Mouse (Mus musculus): Measurements from ENCODE around the gene Tgfbr1.
A peak's percentile ranks its signal among the peaks of the same experiment; 100 is the strongest.

The Tgfbr1 gene

DNA sequence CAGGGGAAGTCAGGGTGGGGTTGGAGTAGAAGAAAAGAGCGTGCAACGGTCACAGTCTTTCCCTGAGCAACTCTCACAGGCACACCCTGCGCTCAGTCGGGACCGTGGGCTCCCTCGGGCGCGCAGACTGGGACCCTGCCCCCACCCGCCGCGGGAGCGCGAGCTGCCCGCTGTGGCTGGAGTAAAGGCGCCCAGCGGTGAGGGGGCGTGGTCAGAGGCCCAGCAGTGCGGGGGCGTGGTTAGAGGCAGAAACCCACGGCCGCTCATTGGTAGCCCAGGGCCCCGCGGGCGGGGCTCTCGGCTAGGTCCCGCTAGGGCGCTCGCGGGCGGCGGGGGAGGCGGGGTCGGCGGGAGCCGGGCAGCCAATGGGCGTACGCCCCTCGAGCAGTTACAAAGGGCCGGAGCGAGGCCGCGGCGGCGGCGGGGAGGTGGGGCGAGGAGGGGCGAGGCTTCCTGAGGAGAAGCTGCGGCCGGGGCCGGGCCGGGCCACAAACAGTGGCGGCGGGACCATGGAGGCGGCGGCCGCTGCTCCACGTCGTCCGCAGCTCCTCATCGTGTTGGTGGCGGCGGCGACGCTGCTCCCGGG, at the start of gene Tgfbr1:
TSS of gene Tgfbr1 (plus strand) at position 420 of the 586 bp plus-strand sequence.
- peak; percentile 94 for DNase-seq (ENCODE audit: low read depth)

DNA sequence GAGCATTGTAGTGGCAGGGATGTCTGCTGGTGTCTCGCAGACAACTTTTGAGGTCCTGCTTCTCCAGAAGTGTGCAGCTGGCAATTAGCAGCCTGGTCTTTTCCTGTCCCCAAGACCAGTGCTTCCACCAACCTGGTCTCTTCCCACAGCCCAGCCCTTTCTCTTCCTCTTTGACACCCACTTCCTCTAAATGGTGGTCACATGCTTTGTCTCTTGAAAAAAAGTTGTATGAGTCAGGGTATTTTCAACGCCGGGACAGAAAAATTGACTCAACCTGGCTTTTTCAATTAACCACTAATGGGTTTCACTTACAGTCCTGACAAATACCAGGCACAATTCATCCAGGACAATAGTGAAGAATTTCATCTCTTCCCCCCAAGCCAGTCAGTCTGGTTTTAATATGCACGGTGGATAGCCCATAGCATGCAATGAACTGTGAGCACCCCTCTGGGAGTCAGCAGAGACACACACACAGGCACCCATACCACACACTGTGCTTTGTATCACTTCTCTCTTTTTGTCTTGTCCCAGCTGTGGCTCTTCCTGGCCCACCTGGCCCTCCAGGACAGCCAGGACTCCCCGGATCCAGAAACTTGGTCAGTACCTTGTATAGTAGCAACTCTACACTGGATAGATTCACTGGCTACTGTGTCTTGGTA, 49.6 kb upstream of the Tgfbr1 start:
- no peak for DNase-seq (ENCODE audit: low read depth)

DNA sequence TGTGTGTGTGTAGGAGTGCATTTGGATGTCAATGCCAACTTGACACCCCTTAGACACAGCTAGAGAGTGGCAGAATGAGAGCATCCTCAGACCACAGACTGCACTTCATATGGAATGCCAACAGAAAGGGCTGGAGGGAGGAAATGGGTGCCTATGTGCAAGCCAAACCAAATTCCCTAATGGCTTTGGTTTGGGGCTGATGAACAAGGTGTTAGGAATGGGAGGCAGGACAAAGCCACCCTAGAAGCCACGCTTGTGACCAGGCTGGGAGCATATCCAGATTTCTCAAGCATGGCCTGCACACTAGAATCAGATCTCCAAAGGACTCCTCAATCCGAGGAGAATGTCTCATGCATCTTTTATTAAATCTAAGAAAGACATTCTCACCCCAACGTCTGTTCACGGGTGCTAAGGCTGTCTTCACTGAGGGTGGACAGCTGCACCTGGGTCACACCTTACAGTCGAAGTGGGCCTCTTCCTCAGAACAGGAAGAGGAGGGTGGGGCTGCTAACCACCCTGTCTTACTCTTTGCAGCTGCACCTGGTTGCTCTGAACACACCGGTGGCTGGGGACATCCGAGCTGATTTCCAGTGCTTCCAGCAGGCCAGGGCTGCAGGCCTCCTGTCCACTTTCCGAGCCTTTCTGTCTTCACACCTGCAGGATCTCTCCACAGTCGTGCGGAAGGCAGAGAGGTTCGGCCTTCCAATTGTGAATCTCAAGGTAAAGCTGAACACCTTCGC, 43.0 kb upstream of the Tgfbr1 start:
- no peak for DNase-seq (ENCODE audit: low read depth)

DNA sequence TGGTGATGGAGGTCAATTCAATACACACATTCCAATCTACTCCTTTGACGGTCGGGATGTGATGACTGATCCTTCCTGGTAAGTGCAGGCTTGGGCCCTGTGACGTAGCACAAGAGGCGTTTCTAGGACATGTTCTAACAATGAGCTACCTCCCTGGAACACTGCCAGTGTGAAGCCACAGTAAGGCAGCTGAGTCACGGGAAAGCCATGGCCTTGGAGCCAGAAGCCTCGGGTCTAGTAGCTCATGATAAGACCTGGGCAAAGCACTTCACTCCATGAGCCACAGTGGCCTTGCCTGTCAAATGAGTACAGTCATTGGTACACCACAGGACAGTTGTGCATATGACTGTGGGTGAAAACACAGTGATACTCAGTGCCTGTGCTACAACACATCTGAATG, 42.2 kb upstream of the Tgfbr1 start:
- no peak for DNase-seq (ENCODE audit: low read depth)

DNA sequence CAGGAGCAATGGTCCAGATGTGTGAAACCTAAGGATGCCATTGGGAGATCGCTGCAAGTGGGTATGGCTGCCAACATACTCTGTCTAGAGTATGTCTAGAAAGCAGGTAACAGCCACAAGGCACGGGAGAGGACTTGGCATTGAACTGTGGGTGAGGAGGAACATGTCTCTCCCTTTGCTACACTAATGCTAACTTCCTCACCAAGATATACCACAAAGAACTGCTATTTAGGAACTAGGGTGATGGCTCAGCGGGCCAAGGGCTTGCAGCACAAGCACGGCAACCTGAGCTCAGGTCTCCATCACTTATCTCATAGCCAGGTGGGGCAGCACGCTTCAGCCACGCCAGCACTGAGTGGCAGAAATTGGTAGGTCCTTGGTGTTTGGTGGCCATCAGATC, 41.6 kb upstream of the Tgfbr1 start:
- DNase-seq (ENCODE audit: low read depth) = no peak

DNA sequence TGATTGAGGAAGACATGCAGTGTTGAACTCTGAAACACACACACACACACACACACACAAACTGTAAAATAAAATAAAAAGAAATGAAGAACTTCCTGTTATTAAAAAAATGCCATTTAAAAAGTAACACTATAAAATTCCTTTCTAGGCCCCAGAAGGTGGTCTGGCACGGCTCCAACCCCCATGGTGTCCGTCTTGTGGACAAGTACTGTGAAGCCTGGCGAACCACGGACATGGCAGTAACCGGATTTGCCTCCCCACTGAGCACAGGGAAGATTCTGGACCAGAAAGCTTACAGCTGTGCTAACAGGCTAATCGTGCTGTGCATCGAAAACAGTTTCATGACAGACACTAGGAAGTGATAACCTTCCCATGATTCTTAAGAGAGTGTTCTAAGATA, 41.1 kb upstream of the Tgfbr1 start:
- DNase-seq (ENCODE audit: low read depth) = no peak

DNA sequence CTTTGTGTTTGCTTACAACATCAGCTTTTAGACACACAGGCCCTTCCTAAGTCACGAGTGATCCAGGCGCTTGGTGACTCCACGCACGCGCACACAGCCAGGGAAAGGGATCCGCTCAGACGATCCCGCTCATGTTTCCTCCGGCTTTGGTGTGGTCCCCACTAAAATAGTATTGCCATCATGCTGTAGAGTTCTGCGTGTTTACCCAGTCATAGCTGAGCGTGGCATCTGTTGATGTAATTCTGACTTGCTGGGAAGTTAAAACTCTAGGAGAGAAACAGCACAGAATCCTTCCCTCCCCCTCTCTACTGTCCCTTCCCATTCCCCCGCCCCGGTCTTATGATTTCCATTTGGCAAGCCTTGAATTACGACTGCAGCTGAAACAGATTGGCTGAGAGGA, 40.3 kb upstream of the Tgfbr1 start:
- DNase-seq (ENCODE audit: low read depth) = no peak

DNA sequence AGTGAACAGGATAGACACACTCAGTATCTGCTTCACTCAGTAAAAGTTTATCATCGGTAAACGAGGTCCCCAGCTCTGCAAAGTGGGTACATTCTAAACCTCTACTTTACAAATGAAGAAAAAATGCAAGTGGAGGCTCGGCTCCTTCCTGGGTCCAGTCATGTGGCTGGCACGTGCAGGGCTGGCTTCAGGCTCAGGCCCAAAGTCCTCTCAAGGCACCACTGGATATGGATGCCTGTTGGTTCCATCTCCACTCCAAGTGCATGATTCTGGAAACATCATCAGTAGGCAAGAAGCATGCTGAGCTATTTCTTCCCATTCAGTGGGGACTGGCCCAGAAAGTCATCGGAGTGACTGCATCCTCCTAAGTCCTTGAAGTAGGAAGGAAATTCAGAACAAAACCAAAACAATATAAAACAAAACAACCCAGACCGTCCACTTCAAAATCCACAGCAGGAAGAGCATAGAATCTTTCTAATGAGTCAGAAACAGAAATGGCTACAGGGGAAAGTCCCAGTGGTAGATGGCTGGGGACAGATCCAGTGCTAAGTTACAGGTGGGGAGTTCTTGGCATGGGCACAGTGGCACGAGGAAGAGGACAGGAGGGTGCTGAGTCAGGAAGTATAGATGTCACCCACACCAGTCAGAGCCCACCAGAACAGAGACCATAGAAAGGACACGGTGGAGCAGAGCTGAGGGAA, 39.2 kb upstream of the Tgfbr1 start:
- DNase-seq (ENCODE audit: low read depth) = no peak

DNA sequence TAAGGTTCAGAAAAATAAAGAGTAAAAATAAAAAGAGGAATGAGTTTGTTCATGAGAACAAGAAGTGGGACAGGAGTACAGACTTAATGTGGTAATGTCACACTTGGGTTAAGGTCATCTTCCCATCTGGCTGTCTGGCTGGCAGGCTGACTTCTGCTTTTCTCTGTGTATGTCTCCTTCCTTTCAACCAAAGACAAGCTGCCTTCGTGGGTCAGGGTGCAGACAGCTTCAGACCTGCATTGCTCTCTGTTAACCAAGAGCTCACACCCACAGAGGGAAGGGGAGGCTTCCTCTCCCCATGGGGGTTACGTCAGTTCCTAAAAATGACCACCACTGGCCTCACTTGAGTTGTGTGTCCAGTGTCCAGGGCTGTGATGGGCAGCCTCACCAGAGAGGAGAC, 37.6 kb upstream of the Tgfbr1 start:
- DNase-seq (ENCODE audit: low read depth) = no peak

DNA sequence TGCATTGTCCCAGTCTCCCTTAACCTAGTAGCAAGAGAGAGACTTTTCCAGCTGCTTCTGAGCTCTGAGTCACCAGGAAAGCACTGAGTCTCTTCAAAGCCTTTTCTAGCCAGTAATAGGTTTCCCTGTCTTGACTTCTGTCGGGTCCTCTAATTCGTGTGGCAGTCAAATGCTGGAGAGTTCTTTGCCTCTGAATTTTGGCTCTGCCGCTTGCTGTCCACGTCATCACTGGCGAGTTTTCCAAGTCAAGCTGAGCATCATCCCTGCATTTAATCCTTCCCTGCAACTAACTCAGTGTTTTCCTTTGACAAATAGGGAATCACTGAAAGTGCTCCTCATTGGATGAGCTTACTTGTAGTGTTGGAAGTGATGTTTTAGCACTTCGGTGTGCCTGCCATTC, 36.6 kb upstream of the Tgfbr1 start:
- no peak for DNase-seq (ENCODE audit: low read depth)

DNA sequence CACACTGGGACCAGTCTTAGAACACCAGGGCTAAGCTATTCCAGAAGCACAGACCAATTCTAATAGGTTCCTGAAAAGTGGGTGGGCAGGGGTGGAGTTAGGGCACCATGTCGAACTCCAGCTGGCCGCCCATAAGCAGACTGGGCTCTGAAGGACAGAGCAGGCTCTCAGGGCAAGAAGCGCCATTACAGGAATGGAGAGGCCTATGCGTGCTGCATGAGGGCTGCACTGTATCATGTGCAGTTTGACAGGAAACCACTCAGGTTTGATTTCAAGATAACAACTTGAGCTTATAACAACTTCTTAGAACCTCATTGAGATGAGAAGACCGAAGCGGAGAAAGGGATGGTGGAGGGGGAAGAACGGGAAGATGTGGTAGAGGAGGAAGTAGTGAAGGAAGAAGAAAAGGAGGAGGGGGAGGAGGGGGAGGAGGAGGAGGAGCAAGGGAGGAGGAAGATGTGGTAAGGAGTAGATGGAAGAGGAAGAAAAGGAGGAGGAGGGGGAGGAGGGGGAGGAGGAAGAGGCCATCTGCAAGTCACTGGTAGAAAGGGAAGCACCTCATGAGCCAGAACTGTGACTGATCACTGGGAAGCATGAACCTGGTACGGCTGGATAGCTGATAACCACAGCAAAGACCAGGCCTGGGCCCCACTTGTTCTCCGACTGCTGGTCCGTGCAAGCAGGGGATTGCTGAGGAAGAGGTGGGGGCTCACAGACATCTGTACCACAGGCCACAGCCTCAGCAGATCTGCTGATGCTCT, 33.3 kb upstream of the Tgfbr1 start:
- no peak for DNase-seq (ENCODE audit: low read depth)

DNA sequence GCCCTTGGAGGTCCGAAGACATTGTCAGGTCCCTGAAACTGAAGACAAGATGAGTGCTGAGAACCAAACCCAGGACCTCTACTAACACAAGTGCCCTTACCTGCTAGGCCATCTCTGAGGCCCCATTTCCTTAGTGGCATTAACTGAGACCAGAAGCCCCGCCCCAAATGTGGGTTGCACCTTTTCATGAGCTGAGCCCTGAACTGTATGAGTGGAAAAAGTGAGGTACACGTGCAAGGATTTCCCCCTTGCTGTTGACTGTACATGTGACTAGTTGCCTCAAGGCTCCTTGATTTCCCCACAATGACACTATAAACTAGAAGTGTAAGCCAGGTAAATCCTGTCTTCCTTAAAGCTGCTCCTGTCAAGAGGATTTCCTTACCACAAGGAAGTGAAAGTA, 30.7 kb upstream of the Tgfbr1 start:
- DNase-seq (ENCODE audit: low read depth) = no peak

DNA sequence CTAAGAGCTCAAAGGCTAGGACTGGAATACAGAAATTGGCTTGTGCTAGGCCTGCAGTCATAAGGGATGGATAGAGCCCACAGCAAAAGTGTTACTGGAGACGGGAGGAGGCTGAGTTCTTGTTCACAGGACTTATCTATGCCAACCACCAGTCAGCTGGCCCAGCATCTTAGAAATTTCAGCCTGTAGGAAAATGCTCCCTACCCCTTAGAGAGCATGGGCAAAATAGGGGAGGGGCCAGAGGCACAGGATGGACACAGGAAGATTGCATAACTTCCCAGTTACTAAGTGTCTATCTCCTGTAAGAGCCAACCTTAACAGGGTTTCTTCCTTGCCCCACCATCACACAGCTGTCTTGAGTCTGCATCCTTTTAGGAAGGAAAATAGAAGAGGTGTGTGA, 28.8 kb upstream of the Tgfbr1 start:
- DNase-seq (ENCODE audit: low read depth) = no peak

DNA sequence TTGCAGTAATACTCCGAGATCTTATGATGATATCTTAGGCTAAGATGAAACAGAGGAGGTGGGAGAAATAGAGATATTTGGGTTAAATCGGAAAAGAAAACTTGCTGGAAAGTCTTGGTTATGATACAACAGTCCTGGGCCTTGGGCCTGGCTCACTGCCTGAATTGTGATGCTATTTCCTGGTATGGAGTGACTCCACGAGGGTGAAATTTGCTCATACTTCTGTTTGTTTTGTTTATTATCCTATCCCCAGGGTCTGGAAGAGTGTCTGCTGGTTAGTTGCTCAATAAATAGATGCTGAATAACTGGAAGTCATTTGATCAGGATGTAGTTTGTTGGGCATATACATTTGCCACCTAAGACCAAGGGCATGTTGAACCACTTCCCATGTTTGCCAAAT, 25.2 kb upstream of the Tgfbr1 start:
- DNase-seq (ENCODE audit: low read depth) = no peak

DNA sequence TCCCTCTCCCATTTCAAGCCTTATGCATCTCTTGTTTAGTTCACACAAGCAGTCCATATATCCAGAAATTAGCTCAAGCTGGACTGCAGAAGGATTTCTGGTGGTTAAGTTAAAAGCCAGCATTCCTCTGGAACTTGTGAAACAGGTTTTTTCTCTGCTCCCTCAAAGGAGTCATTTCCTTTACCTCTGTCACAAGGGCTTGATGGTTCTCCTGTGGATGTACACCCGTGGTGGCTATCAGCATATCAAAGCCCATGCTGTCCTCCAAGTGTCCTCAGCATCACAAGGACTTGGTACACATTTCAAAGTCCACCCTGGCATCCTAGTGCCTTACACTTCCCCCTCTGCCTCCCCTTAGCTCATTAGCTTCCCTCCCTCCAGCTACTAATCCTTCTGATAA, 23.7 kb upstream of the Tgfbr1 start:
- DNase-seq (ENCODE audit: low read depth) = no peak

DNA sequence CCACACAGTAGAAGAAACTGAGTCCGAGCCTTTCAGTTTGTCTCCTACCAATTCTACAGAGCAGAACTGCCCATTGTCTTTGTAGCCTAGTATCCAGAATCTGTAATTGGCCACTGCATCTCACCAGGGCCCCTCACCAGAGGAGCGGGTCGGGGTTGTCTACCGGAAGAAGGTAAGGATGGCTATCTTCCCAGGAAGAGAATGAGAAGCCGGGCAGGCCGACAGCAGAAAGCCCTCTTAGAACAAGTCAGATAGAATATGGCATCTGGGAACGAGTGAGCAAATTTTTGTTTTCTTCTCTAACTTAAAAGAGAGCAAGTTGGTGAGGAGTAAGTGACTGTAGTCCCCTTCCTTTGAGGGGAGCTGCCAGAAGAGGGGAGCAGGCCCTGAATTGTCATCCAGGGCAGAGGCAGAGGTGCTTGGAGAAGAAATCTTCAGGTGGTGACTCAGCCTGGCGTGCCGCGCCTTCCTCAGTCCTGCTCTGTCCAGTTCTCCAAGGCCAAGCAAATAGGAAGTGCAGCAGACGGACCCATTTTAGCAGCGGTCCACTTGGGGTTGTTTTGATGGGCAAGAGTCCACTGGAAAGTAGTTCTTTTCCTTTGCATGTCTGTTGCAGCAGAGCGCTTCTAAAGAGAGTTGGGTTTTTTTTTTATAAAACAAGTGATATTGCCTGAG, 22.5 kb upstream of the Tgfbr1 start:
- DNase-seq (ENCODE audit: low read depth) = no peak

DNA sequence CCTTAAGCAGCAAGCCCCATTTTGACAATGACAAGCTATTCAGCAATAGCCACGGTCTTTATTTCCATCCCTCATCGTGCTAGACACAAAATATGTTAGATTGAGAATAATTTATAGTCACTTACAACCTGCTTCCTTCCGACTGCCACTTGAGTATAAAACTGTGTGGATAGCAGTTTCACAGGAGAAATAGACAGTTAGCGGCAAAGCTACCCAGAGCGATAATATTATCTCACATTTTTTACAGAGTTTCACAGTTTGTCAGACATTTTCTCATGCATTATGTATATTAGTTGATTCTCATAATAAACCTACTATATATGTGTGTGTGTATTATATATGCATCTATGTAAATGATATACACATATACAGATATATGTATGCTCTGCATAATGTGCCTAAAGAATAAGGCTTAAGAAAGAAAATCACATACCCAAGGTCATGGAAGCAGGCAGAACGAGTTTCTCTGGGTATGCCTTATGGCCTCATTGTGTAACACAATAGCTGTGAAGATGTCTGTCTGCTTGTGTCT, 20.1 kb upstream of the Tgfbr1 start:
- no peak for DNase-seq (ENCODE audit: low read depth)

DNA sequence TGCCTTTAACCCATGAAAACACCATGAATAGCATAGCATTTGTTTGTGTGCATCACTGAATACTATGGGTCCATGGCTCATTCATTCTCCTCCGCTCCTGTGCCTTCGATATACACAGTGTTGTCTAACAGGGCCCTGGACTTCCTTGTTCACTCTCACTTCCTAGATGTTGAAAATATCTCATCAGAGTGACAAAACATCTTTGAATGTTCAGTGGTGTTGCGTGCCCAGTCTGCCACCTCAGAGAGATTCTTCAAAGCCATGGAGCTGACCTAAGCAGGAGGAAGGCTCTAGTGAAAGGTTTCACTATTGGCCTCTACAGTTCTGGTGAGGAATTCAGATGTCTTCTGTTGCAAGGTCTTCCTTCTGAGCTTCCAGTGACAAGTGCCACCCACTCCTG, 19.5 kb upstream of the Tgfbr1 start:
- no peak for DNase-seq (ENCODE audit: low read depth)

DNA sequence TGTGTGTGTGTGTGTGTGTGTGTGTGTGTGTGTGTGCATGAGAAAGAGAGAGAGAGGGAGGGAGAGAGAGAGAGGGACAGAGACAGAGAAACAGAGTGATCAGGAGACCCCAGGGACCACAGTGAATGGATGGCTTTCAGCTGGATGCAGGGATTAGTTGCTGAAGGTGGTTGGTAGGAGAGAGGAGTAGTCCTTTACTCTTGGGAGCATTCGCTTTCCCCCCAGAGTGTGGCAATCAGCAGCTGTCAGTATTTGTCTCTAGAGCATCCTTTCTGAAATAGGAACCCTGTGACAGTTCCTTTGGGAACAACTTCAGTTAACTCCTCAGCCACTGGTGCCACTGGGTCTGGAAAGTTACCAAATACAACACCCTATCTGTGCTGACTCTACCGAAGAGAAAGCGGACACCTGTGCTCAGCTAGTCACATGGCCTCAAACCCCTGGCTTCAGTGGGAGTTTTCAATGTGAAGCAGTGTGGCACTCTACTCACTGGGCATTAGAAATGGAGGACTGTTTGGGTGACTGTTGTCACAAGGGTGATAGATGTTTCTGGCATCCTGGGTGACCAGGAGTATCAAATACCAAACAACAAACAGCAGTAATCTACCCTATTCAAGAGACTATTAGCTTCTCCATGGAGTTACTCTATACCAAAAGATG, 16.0 kb upstream of the Tgfbr1 start:
- no peak for DNase-seq (ENCODE audit: low read depth)

DNA sequence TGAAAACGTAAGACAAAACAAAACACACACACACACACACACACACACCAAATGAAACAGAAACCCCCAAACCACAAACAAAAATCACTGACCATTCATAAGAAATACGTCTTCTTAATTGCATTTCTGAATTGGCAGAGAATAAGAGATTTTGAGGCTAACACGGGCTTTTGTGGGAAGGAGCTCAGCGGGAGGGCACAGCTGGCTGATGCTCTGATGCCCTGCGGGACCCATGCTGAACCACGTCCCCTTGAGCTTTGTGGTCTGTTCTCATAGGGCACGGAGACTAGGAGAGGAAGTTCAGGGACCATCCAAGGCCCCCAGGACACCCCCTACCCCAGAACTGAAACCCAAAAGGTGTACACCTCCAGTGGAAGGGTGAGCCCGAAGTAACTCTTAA, 10.4 kb upstream of the Tgfbr1 start:
- DNase-seq (ENCODE audit: low read depth) = no peak

DNA sequence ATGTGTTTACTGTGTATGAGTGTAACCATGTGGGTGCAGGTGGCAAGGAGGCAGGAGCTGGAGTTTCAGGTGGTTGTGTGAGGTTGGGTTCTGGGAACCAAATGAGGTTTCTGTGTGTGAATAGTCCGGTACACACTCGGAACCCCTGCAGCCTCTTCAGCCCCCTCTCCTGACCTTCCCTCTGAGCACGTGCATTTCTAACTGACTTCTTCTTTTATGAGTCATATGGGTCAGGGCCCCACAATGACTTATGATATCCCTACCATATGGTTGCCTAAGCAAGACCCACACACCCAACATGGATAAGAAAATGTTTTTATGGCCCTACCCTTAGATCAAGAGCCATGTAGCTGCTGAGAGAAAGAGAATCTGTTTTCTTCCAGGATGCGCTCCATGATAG, 6.0 kb upstream of the Tgfbr1 start:
- no peak for DNase-seq (ENCODE audit: low read depth)

All from c-Kit-positive CD71-positive TER-119-negative erythroid progenitor cells, embryonic 14.5 days (primary cell).